Mouse (Mus musculus) E14TG2a.4 (cell line): ENCODE data around the gene Akap12.

Experiments
- H3K27me3 ChIP-seq: 2 replicates; pipeline ENCODE4 v1.6.1; 2014; ENCODE audit warnings: low read length, control low read depth; ENCODE audit not compliant: insufficient read depth
- H3K36me3 ChIP-seq: 2 replicates; pipeline ENCODE4 v1.6.1; 2014; ENCODE audit warnings: low read length, control low read depth; ENCODE audit not compliant: insufficient read depth
- H3K4me1 ChIP-seq: replicated peaks from 2 replicates; pipeline ENCODE4 v1.6.1; 2014; ENCODE audit warnings: low read depth, low read length, control low read depth
- H3K4me3 ChIP-seq: replicated peaks from 2 replicates; pipeline ENCODE4 v1.5.1; 2014; ENCODE audit warnings: mild to moderate bottlenecking, low read length
- H3K9me3 ChIP-seq: 2 replicates; pipeline ENCODE4 v1.6.1; 2014; ENCODE audit warnings: low read length, control low read depth
- CTCF ChIP-seq: conservative IDR thresholded peaks from 2 replicates; pipeline ENCODE4 v1.5.1; 2014; ENCODE audit warnings: low read length
- NANOG ChIP-seq: IDR thresholded peaks from 2 replicates; pipeline ENCODE4 v1.6.1; 2014; ENCODE audit warnings: borderline replicate concordance, low read length, mixed read lengths
- POU5F1 ChIP-seq: IDR thresholded peaks from 2 replicates; pipeline ENCODE4 v1.6.1; 2014; ENCODE audit warnings: low read length, borderline replicate concordance

Akap12 gene

DNA sequence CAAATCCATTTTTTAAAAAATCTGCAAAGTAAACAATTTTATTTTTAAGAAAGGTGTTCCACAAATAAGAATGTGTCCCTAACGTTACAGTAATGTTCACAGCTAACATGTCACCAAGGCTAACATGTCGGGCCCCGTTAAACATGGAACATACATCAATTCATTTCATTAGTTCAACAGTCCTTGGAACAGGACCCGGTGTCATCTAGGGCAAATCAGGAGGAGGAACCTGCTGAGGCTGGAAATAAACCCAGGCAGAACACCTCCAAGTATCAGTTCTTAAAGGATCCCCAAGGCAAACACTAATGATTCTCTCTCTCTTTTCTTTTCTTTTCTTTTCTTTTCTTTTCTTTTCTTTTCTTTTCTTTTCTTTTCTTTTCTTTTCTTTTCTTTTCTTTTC lies 108.6 kb downstream of the Akap12 start:
- Histone ChIP-seq H3K36me3 (peaks cover 24% of the 10 kb centered on the region), H3K27me3 (no peaks in the 10 kb centered on the region), H3K4me3 (no peak overlapping the region), H3K4me1 (peaks cover 94% of the 10 kb centered on the region), H3K9me3 (no peaks in the 10 kb centered on the region)
- no peak for TF ChIP-seq NANOG
- TF ChIP-seq CTCF = no peak
- TF ChIP-seq POU5F1 = no peak

DNA sequence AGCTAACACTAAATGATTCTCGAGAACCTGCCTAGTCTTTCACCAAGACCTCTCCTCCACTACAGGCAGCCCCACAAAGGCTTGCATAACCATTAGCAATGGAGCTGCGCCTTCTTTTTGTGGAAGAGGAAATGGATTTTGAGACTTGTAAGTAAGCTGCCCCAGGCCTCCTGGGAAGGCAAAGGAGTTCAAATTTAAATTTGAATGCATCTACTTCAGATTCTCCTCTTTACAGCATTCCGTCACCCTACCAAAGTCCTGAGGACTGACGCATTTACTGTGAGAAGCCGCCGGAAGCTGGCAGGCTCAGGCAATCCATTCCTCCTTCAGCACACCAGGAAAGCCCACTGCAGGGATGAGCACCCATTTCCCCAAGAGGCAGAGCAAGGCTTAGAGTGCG lies 109.1 kb downstream of the Akap12 start:
- no peaks in the 10 kb centered on the region for H3K27me3 ChIP-seq
- peaks cover 94% of the 10 kb centered on the region for H3K4me1 ChIP-seq
- TF ChIP-seq POU5F1 (peak; percentile 42; the same call in 1 of the 2 replicates), NANOG (peak; percentile 70; the same call in 1 of the 2 replicates), CTCF (no peak)
- H3K36me3 ChIP-seq = peaks cover 20% of the 10 kb centered on the region
- H3K4me3 ChIP-seq = no peak overlapping the region
- H3K9me3 ChIP-seq = no peaks in the 10 kb centered on the region

DNA sequence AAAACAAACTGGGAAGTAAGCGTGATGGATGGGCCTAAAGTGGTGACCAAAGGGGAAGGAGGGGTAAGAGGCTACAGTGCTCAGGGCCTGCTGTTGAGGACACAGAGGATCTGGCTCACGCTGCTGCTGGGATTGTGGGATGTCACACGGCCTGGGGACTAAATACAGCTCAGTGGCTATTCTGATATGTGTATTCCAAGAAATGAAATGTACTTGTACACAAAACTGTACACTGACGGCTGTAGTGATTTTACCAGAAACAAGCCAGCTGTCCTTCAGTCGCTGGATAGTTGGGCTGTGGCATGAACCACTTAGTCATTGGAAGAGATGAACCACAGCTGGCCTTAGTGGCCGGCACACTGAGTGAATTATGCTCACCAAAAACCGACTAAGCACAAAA lies 110.3 kb downstream of the Akap12 start:
- Histone ChIP-seq H3K4me1 (peaks cover 93% of the 10 kb centered on the region), H3K27me3 (no peaks in the 10 kb centered on the region), H3K36me3 (peaks cover 13% of the 10 kb centered on the region), H3K9me3 (no peaks in the 10 kb centered on the region), H3K4me3 (peak overlapping the region; percentile 18; the same call in 1 of the 2 replicates)
- TF ChIP-seq NANOG (no peak), POU5F1 (no peak), CTCF (no peak)

GRCm38 (mm10) chr10:4376931-4377330 lies 110.8 kb downstream of the Akap12 start:
- Histone ChIP-seq H3K9me3 (no peaks in the 10 kb centered on the region), H3K27me3 (no peaks in the 10 kb centered on the region), H3K4me3 (no peak overlapping the region), H3K36me3 (peaks cover 10% of the 10 kb centered on the region), H3K4me1 (peaks cover 93% of the 10 kb centered on the region)
- TF ChIP-seq NANOG (no peak), POU5F1 (no peak), CTCF (no peak)

GRCm38 (mm10) chr10:4380748-4381147 lies 114.6 kb downstream of the Akap12 start:
- Histone ChIP-seq H3K4me1 (peaks cover 89% of the 10 kb centered on the region), H3K27me3 (no peaks in the 10 kb centered on the region), H3K9me3 (no peaks in the 10 kb centered on the region), H3K4me3 (no peak overlapping the region), H3K36me3 (no peaks in the 10 kb centered on the region)
- TF ChIP-seq POU5F1 (no peak), CTCF (no peak), NANOG (no peak)

- H3K4me1 ChIP-seq = peaks cover 66% of the 10 kb centered on the region
- no peaks in the 10 kb centered on the region for H3K9me3 ChIP-seq
- TF ChIP-seq CTCF = no peak
- no peak for TF ChIP-seq NANOG
- no peak for TF ChIP-seq POU5F1
- H3K4me3 ChIP-seq = no peak overlapping the region
- no peaks in the 10 kb centered on the region for H3K27me3 ChIP-seq
- H3K36me3 ChIP-seq = peaks cover 11% of the 10 kb centered on the region
These were observed 118.1 kb downstream of the Akap12 start for GRCm38 (mm10) chr10:4384244-4384643.

GRCm38 (mm10) chr10:4386609-4387591 lies 120.7 kb downstream of the Akap12 start:
- peaks cover 67% of the 10 kb centered on the region for H3K4me1 ChIP-seq
- peaks cover 37% of the 10 kb centered on the region for H3K36me3 ChIP-seq
- H3K4me3 ChIP-seq = peak overlapping the region; percentile 90
- H3K27me3 ChIP-seq = no peaks in the 10 kb centered on the region
- H3K9me3 ChIP-seq = no peaks in the 10 kb centered on the region
- TF ChIP-seq POU5F1 = no peak
- TF ChIP-seq NANOG = no peak
- TF ChIP-seq CTCF = no peak

DNA sequence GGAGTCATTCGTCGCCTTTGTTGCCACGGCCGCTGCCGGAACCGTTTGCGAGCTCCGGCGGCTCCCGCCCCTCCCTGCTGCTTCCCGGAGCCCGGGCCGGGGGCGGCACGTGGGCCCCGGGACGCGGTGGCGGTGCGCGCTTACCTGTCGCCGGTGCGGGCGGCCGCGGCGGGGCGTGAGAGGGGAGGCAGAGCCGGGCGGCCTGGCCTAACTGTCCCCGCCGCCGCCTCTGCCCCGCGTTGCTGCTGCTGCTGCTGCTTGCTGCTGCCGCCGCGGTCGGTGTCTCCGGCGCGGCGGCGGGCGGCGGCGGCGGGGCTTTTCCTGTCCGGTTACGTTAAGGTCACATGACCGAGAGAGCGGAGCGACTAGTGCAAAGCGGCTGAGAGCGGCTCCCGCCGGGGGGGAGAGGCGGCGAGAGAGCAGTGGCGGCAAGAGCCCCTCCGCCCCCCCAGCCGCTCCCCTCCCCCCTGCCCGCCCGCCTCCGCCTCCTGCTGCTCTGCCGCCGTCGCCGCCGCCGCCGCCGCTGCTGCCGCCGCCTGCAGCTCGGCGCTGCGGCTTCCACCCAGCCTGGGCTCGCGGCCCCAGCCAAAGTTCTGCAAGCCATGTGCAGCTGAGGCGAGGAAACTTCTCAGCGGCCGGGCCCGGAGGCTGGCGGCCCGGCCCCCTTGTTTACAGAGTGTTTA lies 121.7 kb downstream of the Akap12 start, which contains the start of gene Zbtb2:
Zbtb2 (minus strand) TSS at position 408 of the 683 bp plus-strand sequence.
- Histone ChIP-seq H3K4me3 (peak within 1 kb of the TSS; percentile 90), H3K27me3 (no peaks in the 10 kb centered on the region), H3K9me3 (no peaks in the 10 kb centered on the region), H3K36me3 (peaks cover 47% of the 10 kb centered on the region), H3K4me1 (peaks cover 68% of the 10 kb centered on the region)
- TF ChIP-seq POU5F1 (no peak), NANOG (no peak), CTCF (no peak)

- Histone ChIP-seq H3K4me1 (peaks cover 68% of the 10 kb centered on the region), H3K36me3 (peaks cover 52% of the 10 kb centered on the region), H3K9me3 (no peaks in the 10 kb centered on the region), H3K27me3 (no peaks in the 10 kb centered on the region), H3K4me3 (peak overlapping the region; percentile 90)
- TF ChIP-seq CTCF = no peak
- no peak for TF ChIP-seq POU5F1
- TF ChIP-seq NANOG = no peak
These were observed 122.2 kb downstream of the Akap12 start for GRCm38 (mm10) chr10:4388384-4388745.
